Mouse (Mus musculus): ENCODE measurements around the gene Pet100. TPM values are rescaled to one million over a fixed set of nuclear protein-coding genes. Genes with fewer than 3 reads are reported as not detected.
A peak's percentile ranks its signal among the peaks of the same experiment; 100 is the strongest.
"Not testable (repeated sequence)": the region's sequence is repeated elsewhere in the genome, so short reads cannot be mapped to it uniquely, and the experiment has no call there.

The Pet100 gene
- total RNA-seq (2021), result 100 to 1,000 TPM; 153 to 159 TPM
- 1.7 and 2.2 TPM in 2 replicates for polyA plus RNA-seq (2012; rRNA removed)
- long read RNA-seq, transcript Pet100-201 (4 exons, 1,193 nt), result major isoform, 33 of 39 reads
- long read RNA-seq, partial matches to known transcripts, result 0 of 39 reads
- long read RNA-seq, other reads (novel, unspliced or antisense), result 5 of 39 reads

- peak; percentile 99 for DNase-seq
Observed at GRCm38 (mm10) chr8:3621199-3621970, at the start of gene Pet100, which contains the start of gene Xab2. Gene Pet100 (plus strand): TSS chr8:3621548. Gene Xab2 (minus strand): TSS chr8:3621316.

DNA sequence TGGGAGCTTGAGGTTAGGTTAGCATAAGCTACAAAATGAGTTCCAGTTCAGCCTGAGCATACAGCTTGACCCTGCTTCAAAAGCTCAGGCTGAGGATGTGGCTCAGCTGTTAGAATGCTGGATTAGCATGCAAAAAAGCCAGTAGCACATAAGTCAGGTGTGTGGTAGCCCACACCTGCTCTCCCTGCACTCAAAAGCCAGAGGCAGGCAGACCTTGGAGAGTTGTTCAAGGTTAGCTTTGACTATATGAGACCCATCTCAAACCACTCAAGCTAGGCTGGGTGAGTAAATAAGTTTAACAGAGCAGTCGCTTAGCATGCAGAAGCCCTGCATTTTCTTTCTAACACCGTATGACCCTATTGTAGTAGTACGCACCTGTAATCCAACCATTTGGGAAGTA is 46.8 kb upstream of the Pet100 start:
- DNase-seq, result no peak

DNA sequence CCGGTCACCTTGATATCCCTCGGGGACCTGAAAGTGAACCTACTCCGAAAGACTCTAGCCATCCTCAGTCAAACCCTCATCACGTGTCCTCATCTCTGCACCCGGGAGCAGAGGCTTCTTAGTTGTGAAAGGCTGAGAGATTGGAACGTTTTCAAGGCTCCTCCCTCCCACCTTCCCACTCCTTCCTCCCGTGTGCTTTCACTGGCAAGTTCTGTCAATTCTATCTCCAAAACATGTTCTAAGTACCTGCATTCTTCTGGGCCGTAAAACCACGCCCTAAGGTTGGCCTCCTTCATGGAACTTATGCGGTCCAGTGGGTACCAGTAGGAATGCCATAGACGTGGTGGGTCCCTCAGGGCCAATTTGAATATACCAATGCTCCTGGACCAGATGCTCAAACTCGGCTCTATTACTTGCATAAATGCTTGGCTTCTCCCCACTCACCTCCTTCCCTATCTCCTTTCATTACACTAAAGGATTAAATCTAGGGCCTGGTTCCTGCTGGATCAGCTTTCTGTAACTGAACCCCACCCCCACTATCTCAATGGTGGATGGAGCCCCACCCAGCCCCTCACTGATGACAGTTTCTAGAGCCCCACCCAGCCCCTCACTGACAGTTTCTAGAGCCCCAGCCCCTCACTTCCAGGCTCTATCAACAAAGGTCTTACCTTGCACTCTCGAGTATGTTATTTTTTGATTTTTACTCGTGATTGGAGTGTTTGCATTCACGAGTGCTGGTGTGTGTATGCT is 45.0 kb upstream of the Pet100 start:
- no peak for DNase-seq

GRCm38 (mm10) chr8:3579390-3580364 is 41.7 kb upstream of the Pet100 start:
- DNase-seq, result no peak

GRCm38 (mm10) chr8:3581961-3582360 is 39.4 kb upstream of the Pet100 start:
- DNase-seq, result not testable (repeated sequence)

- DNase-seq, result no peak
Observed at GRCm38 (mm10) chr8:3586452-3586851, 34.9 kb upstream of the Pet100 start.

GRCm38 (mm10) chr8:3586993-3587390 is 34.4 kb upstream of the Pet100 start, which contains the start of gene Camsap3:
Gene Camsap3 (plus strand): TSS chr8:3587293.
- DNase-seq, result no peak

GRCm38 (mm10) chr8:3587391-3588257 is 33.7 kb upstream of the Pet100 start:
- peak; percentile 71 for DNase-seq

- DNase-seq, result no peak
Observed at GRCm38 (mm10) chr8:3588258-3588633, 33.1 kb upstream of the Pet100 start.

DNA sequence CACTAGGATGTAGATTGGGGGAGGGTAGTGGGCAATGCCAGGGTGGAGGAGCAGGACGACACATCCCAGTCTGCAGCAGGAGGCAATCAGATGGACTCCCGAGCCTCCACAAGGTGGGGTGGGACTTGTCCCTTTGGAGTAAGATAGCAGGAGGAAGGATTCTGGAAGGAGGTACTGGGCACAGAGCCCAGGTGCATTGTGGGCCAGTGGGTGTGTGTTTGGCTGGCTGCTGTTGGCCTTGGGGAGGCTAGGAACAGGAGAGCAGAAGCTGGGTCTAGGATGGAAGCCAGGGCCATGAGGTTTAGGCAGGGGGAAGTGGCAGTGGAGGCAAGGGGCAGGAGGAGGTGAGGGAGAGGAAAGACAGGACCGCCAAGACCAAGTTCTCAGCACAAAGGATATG is 27.9 kb upstream of the Pet100 start:
- DNase-seq, result peak; percentile 63

DNA sequence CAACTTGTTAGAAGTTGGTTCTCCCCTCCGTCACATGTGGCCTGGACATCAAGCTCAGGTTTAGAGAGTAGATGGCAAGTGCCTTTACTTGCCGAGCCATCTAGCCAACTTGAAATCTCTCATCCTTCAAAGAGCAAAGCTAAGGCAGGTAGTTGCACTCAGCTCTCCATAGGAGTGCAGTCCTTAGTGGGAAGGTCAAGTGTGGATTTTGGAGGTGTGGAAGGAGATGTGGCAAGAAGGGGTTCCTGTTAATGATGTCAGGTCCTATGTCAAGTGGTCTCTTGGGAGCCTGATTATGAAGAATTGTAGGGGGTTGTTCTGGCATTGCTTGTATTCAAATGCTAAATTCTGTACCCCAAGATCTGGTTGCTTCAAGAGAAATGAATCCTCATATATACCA is 26.9 kb upstream of the Pet100 start:
- DNase-seq, result no peak

DNA sequence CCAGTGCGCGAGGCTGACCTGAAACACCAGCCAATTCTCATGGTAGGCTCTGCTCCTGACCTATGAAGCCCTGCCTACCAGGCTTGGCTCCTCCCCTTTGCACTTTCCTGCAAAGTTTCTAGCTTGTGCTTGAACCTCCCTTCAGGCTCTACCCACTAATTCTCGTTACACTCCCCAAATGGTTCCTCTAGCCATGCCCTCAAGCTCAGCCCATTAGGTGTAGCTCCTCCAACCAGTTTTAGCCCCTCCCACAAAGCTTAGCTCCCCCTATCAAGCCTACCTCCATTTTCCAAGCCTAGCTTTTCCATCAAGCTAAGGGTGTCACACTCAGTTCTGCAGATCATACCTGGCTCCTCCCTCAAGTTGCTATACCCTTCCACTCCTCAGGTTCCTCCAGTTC is 23.3 kb upstream of the Pet100 start:
- no peak for DNase-seq

DNA sequence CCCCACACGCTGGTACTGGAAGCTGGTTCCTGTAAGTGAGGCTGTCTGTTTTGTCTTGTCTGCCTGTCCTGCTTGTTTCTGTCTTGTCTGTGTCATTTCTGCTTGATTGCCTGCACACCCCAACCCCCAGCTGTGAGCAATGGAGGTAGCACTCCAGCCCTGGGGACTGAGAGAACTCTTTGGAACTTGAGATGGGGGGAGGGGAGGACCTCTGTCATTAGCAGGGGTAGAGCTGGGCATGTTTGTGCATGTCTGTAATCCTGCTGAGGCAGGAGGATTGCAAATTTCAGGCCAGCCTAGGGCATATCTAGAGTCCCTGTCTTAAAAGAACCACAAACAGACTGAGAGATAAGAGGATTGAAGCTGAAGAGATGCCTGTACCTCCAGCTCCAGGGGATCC is 22.1 kb upstream of the Pet100 start:
- no peak for DNase-seq

GRCm38 (mm10) chr8:3600401-3600800 is 20.9 kb upstream of the Pet100 start:
- no peak for DNase-seq

DNA sequence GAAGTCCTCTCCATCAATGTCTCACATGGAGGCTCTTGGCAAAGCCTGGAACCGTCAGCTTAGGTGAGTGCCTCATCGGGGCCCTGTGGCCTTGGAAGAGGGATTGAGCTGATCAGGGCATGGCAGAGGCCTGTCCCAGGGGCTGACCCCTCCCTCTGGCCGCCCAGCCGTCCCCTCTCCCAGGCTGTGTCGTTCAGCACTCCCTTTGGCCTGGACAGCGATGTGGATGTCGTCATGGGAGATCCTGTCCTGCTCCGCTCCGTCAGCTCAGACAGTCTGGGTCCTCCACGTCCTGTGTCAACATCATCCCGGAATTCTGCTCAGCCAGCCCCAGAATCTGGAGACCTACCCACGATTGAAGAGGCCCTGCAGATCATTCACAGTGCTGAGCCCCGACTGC is 17.9 kb upstream of the Pet100 start:
- no peak for DNase-seq

DNA sequence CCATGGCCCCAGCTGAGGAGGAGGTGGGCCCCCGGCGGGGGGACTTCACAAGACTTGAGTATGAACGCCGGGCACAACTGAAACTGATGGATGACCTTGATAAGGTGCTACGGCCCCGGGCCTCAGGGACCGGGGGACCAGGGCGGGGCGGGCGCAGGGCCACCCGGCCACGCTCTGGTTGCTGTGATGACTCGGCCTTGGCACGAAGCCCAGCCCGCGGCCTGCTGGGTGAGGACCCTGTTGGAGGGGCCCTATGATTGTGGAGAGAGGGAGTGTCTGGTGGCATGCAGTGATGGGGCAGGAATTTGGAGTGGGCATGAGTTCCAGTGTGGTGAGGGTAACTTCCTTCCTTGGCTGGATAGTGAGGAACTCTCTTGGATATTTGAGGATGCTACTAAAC is 14.8 kb upstream of the Pet100 start:
- peak; percentile 48 for DNase-seq

DNA sequence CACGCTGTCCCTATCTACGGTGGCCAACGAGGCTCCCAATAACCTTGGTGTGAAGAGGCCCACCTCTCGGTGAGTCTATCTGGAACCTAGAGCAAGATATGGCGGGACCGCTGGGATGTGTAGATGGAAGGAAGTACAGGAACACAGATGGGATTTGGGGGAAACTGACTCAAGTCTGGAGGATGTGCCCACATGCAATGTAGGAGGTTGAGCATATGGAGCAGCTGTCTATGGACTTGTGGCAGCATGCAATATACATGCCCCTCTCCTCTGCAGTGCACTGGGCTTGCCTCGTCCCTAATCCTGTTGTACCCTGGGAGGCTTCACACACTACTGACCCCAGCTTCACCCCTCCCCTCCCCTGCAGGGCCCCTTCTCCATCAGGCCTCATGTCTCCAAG is 13.5 kb upstream of the Pet100 start:
- DNase-seq, result no peak

GRCm38 (mm10) chr8:3609046-3609815 is 12.1 kb upstream of the Pet100 start:
- DNase-seq, result peak; percentile 51

DNA sequence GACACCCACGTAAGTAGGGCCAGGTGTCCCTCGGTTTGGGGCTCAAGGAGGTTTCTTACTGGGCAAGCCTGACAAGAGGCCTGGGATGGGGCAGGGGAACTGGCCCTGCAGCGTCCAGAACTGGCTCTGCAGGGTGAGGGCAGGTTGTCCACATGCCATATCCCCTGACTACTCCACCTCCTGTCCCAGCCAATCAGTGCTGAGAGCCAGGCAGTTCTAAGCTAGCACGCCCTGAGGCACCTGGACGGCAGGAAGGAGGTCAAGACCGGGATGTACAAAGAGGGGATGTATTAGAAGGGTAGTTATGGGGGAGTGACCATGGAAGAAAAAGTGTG is 11.6 kb upstream of the Pet100 start:
- DNase-seq, result no peak

GRCm38 (mm10) chr8:3622119-3622518 is 771 bp downstream of the Pet100 start:
- DNase-seq, result no peak
